Mouse (Mus musculus): Measurements from ENCODE around the gene Fam89b.
"Not testable (repeated sequence)": the region's sequence is repeated elsewhere in the genome, so short reads cannot be mapped to it uniquely, and the experiment has no call there.

Gene Fam89b

DNA sequence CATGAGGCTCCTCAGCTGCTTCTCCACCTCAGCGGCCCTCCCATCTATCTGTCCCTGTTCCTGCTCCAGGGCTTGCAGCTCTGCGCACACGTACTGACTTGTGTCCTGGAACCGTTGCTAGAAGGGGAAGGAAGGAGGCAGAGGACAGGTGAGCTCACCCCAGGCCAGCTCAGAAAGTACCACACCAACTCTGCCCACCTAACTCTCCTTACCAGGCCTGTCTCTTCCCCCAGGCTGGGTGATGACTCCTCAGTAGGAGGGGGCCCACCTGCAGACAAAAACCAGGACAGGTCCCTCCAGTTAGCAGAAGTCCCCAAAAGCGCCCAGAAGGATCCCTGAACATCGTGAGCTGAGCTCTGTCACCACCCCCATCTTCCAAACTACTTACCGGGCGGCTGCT, 18.9 kb downstream of the Fam89b start:
- no peak for DNase-seq

DNA sequence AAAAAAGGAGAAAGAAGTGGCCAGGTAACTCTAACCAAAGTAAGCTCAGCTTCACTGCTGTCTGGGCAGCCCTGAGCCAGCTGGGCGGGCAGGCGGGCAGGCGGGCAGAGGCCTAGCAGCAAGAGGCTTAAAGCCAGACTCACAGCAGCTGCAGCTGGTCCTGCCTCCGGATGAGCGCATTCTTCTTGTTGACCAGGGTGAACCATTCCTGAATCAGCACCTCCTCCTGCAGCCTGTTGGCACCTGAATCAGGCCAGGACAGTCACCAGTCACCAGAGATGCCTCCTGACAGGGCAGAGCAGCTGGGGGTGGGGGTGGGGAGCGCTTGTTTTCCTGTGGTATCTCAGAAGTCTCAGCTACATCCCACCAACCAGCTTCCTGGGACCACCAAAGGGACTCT, 19.4 kb downstream of the Fam89b start:
- DNase-seq, result no peak

DNA sequence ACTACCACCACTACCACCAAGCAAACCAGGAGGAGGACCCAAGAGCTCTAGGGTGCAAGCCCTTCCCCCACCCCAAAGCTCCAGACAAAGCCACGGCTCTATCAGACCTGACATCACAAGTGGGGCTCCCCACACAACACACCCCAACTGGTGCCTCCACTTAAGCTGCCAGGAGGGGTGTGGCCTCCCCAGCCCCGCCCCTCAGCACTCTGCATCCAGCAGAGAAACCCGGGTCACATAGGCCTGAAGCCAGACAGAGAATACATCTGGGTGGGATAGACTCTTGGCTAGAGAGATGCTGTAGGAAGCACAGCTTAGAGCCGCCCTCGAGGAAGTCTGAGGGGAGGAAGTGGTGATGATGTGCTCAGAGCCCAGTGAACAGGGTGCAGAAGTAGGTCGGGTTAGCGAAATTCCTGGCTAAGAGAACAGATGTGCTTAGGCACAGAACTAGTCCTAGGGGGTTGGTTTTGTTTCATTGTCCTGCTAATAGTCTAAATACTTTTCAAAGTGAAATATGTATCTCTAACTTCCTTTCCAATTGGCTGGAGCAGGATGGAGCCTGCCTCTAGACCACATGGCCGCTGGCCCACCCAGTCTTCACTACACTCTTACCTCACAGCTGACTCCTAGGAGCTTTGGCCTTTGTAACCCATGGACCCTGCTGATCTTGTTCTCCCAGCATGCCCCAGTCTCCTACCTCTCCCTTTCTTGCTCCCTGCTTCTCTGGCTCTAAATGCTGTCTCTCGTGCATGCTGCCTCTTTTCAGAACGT, 24.5 kb downstream of the Fam89b start:
- DNase-seq, result peak; percentile 56 to 71

DNA sequence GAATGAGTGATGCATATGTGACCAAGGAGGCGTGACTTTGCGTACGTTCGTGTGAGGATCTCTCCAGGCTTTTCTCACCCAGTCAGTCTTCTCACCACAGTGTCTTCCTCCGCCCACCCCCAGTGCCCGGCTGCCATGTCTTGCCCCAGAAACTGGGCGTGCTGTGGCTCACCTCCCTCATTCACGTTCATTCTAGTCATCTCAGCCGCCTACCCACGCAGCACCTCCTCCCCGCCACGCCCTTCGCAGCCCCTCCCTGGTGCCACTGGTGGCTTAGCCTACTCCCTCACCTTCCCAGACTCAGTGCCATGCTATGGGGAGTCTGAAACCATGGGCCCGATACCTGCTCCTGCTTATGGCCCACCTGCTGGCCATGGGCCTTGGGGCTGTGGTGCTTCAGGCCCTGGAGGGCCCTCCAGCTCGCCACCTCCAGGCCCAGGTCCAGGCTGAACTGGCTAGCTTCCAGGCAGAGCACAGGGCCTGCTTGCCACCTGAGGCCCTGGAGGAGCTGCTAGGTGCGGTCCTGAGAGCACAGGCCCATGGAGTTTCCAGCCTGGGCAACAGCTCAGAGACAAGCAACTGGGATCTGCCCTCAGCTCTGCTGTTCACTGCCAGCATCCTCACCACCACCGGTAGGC, 25.2 kb downstream of the Fam89b start, which contains the start of gene Kcnk7:
TSS of gene Kcnk7 (plus strand) at position 205 of the 638 bp plus-strand sequence.
- DNase-seq, result peak; percentile 76 to 77

DNA sequence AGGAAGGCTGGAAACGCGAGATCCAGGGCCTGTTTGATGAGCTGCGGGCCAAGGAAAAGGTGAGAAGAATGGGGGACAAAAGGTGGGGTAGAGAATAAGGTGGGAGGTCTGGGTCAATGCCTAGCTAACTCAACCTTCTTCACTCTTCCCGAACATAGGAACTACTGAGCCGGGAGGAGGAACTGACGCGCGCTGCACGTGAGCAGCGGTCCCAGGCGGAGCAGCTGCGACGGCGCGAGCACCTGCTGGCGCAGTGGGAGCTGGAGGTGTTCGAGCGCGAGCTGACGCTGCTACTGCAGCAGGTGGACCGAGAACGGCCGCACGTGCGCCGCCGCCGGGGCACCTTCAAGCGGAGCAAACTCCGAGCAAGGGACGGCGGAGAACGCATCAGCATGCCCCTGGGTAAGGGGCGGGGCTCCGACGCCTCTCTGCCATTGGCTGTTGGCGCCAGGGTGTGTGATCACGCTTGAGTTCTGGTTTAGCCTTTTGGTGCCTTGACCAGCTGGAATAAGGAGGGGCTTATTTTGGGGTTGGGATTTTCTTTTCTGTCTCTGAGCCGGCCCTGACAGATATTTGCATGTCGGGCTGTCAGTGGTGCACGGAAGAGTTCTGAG, 33.5 kb downstream of the Fam89b start:
- DNase-seq, result no peak

DNA sequence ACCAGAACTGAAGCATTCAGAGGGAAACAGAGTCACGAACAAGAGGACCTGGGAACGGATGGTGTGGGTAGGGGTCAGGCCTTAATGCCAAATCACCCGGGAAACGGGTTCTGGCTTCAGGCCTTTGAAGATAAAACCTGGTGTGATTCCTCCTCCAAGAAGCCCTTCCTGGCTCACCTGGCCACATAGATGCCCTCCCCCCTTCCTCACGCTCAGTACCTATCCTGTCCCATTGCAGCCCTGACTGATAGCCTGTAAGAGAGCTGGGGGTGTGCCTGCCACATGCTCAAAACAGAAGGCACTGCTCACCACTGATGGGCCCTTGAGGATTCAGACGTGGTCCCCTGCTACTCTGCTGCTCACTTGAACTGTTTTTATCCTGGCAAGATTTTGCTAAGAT, 35.7 kb downstream of the Fam89b start:
- DNase-seq, result no peak

DNA sequence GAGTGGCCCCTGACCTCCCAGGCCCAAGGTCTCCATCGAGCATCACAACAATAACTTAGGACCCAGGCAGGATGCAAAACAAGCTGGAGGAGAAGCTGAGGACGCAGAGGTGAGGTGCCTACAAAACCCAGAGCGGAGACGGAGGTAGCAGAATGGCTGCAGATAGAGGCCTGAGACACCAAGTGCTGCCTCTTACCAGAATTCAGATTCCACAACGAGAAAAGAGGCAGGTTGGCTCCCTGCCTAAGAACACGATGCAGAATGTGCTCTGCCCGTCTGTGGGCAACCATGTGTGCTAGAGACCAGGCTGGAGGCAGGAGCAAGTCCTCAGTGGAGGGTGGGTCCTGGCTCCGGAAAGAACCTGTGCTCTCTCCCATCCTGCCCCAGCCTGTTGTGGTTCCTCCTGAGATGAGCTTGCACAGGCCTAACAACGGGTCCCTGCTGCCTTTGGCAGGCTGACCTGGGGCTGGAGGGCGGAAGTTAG, 36.5 kb downstream of the Fam89b start:
- DNase-seq, result peak in 1 of 2 experiments; percentile 23

DNA sequence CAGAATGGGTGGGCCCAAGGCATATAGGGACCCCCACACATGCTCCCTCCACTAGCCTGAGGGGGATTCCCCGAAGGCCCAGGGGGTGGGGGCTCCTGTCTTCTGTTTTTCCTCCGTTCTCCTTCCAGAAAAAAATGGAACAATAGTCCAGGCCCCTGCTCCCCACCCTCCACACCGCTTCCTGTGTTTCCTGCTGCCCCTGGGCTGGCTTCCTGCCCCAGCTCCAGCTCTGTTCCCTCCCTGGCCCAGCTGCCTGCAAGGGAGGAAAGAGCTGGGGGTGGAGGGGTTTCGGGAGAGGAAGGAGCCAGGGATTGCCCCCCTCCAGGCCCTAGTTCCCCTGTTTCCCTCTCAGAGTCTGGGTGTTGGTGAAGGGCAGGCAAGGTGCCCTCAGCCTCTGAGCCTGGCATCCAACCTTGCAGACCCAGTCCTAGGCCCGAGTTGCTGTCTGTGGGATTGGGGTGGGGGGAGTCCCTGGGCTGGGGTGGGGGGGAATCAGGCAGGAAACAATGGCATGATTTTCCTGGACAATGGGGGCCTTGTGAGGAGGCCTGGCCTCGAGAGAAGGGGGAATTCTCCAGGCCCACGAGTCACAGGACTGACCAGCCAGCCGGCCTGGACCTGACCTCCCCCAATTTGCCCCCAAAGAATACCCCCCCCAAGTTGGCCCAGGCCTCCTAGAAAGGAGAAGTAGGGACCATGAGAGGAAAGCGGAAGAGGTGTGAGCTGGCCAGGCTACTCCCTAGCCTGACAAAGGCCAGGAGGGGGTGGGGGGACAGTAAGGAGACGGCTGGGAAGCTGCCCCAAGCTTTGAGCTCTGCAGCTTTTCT, 37.2 kb downstream of the Fam89b start:
- DNase-seq, result peak; percentile 79 to 83

DNA sequence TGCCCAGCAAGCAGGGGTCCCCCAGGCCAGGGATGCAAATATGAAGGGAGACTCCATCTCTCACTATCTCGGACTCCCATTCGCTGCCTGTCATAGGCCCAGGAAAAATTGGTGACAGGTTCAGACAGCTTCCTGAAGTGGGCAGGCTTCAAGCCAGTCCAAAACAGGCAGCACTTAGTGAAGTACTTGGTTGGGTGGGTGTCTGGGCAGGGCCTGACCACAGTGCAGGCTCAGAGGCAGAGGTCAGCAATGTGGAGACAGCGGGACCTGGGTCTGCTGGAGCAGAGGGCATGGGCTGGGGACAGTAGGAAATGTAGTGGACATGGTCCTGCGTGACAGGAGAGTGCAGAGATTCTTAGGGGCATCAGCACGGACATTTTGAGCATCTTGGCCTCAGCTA, 37.9 kb downstream of the Fam89b start:
- DNase-seq, result peak in 1 of 2 experiments; percentile 29

DNA sequence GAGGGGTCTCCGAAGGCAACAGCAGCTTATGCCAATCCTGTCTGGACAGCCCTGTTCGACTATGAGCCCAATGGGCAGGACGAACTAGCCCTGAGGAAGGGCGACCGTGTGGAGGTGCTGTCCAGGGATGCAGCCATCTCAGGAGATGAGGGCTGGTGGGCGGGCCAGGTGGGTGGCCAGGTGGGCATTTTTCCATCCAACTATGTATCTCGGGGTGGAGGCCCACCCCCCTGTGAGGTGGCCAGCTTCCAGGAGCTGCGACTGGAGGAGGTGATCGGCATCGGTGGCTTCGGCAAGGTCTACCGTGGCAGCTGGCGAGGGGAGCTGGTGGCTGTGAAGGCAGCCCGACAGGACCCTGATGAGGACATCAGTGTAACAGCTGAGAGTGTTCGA, 39.1 kb downstream of the Fam89b start:
- peak in 1 of 2 experiments; percentile 36 for DNase-seq

DNA sequence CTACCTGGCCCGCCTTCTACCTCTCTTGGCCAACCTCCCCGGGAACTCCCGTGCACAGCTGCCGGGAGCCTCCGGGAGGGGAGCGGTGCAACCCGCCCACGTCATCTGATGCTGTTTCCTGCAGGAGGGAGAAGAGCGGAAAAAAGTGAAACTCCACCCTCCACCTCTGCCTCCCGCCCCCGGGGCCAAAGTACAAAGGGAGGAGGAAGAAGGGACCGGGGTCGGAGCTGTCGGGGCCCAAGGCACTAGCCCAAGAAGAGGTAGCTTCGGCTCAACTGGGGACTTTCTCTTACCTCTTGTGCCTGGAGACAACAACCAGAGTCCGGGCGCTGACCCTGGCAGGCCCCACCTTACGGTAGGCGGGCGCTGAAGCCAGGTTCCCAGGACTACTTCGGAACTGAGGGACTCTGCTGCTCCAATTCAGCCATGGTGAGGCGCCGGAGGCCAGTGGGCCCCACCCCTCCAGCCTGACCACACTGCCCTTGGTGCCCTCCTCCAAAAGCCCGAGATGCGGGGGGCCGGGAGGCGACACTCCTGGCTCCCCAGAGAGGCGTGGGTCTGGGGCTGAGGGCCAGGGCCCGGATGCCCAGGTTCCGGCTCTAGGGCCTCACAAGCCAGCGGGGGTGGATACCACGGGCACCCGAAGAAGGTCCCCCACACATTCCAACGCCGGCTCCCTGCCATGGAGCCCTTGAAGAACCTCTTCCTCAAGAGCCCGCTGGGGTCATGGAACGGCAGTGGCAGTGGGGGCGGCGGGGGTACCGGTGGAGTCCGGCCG, 39.7 kb downstream of the Fam89b start:
- peak; percentile 95 to 96 for DNase-seq

DNA sequence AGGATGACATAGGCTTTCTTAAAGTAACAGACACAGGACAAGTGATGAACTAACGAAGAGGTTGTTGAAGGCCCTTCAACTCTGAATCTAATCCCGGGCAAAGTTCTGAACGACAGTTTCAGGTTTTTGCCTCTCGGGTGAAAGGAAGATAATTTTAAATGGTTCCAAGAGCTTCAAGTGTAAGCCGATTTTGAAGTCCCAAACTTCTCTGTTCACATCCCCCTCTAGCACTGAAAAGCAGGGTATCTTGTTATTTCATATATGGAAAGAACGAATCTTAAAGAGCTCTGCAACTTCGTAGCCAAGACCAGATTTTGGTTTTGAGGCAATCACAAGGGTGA, 40.4 kb downstream of the Fam89b start:
- DNase-seq, result no peak

DNA sequence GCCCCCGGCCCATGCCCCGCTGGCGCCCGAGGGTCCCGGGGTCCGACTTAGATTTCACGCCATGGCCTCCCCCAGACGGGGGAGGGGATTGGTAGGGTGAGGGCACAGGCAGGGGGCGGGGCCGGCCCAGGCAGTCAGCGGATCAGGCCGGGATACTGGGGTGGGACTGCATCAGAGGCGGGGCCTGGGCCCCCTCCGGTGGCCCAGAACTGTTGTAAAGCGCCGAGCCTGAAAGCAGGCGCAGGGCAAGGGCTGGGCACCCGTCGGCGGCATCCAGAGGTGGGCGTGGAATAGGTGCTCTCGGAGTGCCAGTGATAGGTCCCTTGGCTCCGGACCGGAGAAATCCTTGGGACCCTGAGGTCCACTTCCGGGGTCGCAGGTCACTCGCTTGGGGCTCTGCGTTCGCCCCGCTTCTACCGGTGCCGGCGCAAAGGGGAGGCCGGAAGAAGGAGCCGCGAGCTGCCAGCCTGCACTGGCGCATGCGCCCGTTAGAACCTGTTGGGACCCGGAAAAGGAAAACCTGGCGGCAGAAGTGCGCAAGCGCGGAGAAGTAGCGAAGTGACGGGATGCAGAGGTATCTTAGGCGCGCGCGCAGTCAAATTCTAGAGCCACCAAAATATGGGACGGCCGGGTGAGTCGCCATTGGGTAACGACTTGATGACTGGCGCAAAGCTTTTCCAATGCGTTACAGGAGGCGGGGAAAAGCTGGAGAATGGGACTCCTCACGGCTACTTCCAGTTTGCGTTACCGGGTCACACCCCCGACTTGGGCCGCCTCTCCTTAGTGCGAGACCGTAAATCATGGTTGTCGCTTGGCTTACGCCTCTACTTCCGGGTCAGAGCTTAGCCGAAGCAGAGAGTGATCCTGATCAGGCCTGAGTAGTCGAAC, 41.0 kb downstream of the Fam89b start, which contains the start of the genes Map3k11 and Pcnx3:
TSS of gene Map3k11 (plus strand) at position 543 of the 888 bp plus-strand sequence.
TSS of gene Pcnx3 (minus strand) at position 709 of the 888 bp plus-strand sequence.
- peak; percentile 98 to 99 for DNase-seq

DNA sequence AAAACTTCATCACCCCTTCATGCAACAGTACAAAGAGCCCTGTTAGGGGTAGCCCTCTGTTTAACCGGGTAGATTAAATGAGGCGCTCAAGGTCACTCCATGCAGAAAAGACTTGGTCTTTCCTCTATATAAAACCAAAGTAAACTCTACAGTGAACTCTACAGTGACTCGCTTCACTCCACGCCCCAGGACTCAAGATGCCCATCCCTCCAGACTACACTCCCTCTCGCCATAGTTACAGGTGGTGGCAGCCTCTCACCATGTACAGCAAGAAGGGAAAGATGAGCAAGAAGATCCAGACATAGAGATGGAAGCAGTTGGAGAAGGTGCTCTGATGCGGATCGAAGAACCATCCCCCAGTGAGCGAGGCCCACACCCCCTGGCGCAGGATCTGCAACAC, 41.7 kb downstream of the Fam89b start:
- no peak for DNase-seq

DNA sequence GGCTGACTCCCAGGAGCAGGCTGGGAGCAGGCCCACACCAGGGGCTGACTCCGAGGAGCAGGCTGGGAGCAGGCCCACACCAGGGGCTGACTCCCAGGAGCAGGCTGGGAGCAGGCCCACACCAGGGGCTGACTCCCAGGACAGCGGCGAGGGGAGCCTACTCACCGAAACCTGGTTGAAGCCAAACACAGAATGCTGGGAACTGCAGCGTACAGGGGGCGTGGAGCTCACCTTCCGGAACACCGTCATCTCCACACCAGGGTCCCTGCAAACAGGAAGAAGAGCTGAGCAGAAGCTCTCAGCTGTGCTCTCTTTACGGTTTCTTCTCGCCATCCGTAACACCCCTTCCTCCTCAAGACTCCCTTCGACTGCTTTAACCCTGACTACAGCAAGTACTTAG, 42.5 kb downstream of the Fam89b start:
- not testable (repeated sequence) for DNase-seq

DNA sequence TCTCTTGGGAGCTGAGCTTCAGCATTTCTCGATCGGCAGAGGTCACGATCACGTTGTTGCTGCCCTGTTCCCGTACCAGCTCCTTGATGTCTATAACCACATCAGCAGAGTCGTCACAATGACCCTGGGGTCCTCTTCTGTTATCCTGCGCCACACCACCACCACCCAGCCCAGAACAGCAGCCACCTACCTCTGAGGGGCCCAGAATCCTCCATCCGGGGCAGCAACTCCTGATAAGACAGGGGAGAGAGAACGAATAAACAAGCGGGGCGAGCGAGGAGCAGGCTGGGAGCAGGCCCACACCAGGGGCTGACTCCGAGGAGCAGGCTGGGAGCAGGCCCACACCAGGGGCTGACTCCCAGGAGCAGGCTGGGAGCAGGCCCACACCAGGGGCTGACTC, 43.0 kb downstream of the Fam89b start:
- DNase-seq, result no peak

DNA sequence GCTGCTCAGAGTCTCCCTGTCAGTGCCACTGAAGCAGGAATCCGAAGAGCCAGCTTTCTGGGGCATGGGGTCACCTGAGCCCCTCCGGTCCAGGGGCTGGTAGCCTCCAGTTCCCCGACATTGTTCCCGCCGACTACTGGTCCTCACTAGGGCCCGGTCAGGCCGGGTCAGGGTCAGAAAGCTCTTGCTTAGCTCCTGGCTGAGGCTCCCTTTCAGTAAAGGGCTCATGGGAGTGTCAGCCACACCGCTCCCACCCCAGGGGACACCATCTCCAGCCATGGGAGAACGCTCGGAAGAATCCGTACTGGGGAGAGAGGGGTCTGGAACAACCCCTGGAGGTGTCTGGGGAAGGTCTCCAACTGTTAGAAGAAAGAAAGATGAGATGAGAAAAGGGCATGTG, 43.6 kb downstream of the Fam89b start:
- no peak for DNase-seq

DNA sequence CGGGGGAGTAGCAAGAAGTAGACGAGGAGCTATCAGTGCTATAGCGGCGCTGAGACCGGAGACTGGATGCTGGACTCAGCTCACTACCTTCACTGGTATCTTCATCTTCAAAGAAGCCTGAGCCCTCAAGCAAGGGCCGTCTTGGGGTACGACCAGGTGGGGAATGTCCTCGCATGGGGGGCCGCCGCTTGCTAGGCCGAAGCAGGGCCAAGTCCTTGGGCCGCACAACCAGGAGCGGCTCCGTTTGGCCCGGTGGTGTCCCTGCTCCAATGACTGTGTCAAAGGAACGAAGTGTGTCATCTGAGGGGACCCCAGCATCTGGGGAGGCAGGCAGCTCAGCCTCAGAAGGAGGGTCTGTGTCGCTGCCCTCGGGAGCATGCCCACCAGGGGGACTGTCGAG, 44.0 kb downstream of the Fam89b start:
- no peak for DNase-seq

DNA sequence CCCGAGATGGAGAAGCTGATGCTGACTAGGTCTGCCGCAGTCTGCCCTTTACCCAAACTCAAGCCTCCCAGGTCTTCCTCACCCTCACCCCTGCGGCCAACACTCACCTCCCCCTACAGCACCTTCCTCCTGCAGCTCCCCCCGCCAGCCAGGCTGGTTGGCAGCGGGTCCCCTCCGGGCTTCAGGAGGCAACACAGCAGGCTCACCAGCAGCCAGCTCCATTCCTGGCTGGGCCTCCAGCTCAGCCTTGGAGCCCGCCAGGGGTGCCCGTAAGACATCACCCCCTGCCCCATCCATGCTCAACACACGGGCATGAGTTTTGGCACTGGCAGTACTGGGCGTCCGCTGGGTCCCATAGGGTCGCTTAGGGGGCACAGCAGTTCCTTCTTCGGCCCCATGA, 44.5 kb downstream of the Fam89b start:
- DNase-seq, result no peak

DNA sequence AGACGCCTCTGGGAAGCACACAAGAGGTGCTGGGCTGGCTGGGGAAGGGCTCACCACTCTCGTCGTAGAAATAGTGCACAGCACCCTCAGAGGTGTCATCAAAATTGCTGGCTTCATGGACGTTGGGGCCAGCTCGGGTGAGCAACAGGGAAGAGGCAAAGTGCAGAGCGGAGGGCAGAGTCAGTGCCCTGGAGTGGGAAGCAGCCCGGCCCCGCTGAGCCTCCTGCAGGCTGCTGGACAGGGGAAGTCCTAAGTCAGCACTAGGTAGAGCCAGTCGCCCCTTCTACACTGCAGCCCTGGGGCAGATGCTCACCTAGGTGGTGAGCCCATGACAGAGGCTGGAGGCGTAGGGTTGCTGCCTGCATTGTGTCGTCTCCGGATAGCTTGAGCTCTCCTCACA, 45.2 kb downstream of the Fam89b start:
- DNase-seq, result no peak

DNA sequence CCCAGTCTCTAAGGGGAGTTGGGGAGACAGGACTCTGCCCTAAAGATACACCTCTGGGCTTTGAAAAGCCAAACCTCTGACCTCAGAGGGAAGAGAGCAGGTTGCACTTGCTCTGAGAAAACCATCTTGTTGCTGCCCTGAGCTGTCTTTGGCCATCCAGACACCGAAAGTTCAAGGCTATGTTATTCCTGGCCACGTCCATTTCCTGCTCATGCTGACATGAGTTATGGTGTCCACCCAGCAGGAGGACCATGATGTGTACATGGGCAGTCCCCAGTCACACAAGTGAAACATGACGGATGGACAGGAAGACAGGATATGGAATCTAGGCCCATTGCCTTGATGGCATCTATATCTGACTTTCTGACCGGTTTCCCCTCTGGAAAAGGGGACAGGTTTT, 49.0 kb downstream of the Fam89b start:
- DNase-seq, result no peak

Data from lung, adult 18-20 months (tissue).